Mouse (Mus musculus) cerebellum, postnatal 14 days (tissue): ENCODE measurements at regions not wholly inside any gene's neighbourhood (a gene's known extent, or its start where the extent isn't known, plus 50 kb on each side); places are given as distances from the start of the nearest gene placed in this dataset.

ENCODE experiments used
- DNase-seq, 2 experiments: peaks; one replicate each; pipeline ENCODE4 v3.0.0; 2021; ENCODE audit warnings: mixed read lengths in 2 of 2

DNA sequence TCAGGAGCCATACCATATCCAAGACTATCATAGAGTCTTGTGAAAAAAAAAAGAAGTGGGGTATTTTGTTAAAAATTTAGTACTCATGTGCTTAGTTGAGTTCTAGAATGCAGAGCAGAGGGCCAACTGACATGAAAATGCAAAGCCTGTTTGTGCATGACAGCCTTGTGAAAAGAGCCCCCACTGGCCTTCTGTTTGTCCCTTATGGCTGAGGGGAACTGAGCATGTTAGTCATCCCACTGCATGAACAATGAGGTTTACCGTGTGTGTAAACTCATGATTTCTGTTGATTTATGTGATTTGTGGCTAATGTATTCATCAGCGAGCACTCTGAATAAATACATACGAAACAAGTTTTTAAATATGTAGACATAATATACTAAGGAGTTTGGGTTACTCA is 266.1 kb upstream of the Nox3 start:
- no peak for DNase-seq

DNA sequence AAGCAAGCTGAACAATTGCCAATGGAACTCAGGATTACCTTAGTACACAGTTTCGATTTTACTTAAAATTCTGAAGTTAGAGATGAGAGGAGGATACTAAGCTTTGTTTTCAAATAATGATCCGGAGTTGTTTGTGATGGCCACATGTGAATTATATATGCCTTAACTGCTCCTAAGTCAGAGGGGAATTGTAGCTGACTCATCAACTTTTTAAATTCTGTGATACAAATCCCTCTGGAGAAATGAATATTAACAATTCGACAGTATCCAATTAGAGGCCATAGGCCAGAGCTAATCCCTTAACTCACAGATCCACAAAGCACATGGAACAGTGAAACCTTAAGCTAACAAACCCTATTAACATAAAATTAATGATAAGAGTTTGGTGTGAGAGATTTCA is 250.5 kb upstream of the Nox3 start:
- no peak for DNase-seq

DNA sequence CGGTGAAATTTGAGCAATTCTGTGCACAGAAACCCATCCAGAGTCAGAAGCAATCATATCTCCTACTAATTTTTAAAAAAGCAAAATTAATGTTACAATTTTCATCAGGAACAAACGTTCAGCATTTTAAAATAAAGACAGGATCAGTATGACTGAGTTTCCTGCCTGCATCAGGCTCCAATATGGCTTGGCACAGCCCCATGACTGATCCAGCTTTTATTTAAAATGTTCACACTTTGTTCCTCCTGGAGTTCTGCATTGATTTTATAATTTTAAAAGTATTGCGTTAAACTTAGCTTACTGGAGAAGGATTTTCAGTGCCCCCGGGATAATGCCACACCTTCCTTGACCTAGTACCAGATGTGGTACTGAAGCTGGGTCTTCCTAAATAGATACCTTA is 240.3 kb upstream of the Nox3 start:
- DNase-seq: no peak

DNA sequence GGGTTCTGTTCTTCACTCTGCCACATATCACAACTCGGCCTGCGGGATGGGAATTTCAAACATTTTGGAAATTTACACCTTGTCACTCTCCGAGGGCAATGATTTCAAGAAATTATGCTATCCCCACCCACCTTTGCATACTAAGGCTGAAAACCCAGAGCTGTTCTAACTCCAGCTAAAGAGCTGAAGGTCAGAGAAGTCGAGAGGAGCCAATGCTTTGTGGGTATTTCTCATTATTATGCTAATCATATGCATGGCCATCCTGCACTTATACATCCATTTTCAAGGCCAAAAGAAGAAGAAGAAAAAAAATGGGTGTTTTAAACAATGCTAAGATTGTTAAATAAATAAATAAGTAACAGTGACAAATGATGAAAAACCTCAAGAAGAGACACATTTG is 237.1 kb upstream of the Nox3 start:
- no peak for DNase-seq

GRCm38 (mm10) chr17:3932071-3932470 is 236.0 kb upstream of the Nox3 start:
- DNase-seq: peak; percentile 9 to 45

GRCm38 (mm10) chr17:3927106-3927505 is 231.0 kb upstream of the Nox3 start:
- DNase-seq: peak in 1 of 2 experiments; percentile 6

GRCm38 (mm10) chr17:3920282-3920681 is 224.2 kb upstream of the Nox3 start:
- DNase-seq: no peak

GRCm38 (mm10) chr17:3892826-3893225 is 196.8 kb upstream of the Nox3 start:
- no peak for DNase-seq

DNA sequence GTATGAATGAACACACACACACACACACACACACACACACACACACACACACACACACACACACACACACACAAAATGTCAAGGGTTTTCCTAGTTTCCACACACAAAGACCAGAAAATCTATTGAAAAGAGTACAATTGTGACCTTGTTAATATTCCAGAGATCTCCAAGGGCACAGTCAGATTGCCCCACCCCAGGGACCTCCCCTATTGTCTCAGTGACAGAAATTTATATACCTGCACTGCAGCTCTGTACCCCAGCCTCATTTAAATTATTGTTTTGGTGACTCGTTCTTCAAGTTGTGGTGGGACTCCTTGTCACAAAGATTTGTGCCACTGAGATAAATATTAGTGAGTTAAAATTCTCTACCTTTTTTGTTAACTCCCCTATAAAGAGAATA is 187.1 kb upstream of the Nox3 start:
- DNase-seq: no peak

DNA sequence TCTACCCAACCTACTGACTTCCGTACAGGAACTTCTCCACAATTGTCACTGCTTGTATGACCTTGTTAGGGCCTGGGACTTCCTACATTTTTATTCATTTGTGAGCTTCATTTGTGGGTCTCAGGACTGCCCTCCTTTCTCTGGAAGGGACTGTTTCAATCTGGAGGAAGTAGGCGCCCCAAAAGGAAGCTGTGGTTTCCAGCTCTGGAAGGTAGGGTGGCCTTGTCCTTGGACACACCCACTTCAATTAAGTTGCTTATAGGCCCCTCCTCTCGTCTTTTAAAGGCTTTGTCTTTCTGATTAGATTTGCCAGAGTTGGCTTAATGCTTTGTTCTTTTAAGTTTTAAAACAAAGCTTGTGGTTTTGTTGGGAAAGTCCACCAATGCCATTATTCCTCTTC is 183.0 kb upstream of the Nox3 start:
- no peak for DNase-seq

DNA sequence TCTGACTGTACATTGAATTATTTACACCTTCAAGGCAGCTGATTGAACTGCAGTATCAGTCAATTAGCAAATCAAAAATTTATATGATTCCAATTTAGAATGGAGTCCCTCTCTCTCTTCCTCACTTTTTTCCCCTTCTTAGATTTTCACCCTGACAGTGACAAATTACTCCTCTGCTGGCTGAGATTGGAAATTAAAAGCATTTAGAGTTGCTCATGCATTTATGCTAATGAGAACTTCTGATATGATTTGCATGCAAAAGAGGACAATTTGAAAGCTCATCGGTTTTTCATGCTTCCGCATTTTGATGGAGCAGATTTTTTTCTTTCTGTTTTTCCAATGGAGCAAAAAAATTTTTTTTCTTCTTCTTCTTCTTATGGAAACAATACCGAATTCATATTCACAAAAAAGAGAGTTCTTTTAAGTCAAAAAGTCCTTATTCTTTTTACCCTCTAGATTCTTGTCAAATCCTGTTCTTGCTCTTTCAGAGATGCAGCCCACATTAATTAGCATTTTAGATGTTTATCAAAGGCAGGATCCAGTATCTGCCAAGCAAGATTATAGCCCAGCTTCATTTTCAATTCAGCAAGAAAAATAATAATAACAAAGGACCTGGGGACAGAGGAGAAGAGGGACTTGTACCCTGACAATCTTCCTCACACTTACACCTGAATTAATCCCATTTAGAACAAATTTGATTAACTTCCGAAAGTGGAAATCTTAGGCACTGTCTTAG is 173.6 kb upstream of the Nox3 start:
- no peak for DNase-seq

GRCm38 (mm10) chr17:3862384-3862783 is 166.3 kb upstream of the Nox3 start:
- peak in 1 of 2 experiments; percentile 4 for DNase-seq

DNA sequence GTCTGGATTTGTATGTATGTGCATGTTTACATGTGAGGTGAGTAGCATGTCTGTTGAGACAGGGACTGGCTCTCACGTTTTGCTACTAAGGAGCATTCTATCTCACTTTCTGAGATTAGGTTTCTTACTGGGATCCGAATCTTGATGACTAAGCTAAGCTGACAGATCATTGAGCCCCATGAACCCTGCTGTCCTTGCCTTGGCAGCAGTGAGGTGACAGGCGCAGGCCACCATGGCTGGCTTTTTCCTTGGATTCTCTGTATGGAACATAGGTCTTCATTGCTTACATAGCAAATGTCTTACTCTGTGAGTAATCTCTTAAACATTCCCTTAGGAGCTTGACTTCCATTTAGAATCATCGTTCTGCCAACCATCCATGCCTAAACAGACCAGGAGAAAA is 140.3 kb upstream of the Nox3 start:
- DNase-seq: peak; percentile 57 to 68

DNA sequence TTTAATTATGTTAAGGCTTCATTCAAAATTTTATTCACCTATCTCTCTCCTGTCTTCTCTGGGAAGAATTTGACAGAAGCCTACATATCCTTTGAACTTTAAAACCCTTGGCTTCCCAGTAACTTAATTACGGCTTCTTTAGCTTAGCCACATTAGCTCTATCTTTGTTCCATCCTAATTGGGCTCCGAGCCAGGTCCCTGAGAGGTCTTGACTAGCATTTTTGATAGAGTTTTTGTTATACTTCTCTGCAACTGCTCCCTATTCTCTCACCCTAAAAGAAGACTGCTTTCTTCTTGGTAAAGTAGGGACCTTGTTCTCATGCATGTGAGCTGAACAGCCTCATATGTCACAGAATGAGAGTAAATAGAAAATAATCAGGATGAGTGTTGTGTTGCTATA is 115.1 kb upstream of the Nox3 start:
- DNase-seq: peak; percentile 13 to 18

DNA sequence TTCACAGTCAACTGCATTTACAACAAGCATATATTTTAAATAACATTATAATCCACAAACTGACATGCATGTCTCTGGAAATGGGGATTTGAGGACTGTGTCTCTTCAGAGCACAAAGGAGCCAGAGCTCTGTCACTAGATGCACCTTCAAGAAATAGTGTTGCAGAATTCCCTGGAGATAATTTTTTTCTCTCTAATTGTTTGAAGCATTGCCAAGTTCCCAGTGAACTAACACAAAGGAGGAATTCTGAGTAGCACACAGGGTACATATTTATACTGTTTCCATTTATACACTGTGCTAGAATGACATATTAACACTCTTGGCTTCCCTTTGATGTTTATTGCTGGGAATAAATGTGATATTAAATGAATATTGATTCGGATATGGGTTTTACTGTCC is 107.4 kb upstream of the Nox3 start:
- no peak for DNase-seq

- DNase-seq: peak; percentile 43 to 58
These were observed 96.5 kb upstream of the Nox3 start for GRCm38 (mm10) chr17:3792597-3792996.

DNA sequence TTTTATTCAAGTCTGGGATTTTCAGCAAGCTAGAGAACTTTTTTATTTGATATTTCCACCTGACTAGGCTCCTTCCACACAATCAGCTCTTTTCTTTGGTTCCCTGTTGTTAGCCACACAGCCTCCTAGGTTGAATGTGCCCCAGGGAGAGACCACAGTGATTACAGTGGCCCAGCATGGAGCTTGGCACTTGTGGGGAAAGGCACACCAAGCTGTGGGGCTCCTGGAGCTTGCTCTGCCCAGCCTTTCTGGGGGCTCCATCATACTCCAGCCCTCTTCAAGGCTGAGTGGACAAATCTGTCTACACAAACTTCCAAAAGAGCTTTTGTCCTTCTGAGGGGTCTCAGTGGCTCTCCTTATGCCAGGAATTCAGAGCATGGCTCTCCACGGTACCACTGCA is 86.1 kb upstream of the Nox3 start:
- no peak for DNase-seq

GRCm38 (mm10) chr17:3777691-3778090 is 81.6 kb upstream of the Nox3 start:
- no peak for DNase-seq

GRCm38 (mm10) chr17:3747808-3748335 is 51.8 kb upstream of the Nox3 start:
- peak; percentile 35 to 43 for DNase-seq
